Mouse (Mus musculus) telencephalon, adult 2 months (tissue): ENCODE results near the gene Usp24.

ENCODE experiments used
- DNase-seq: peaks from one replicate; pipeline ENCODE4 v3.0.0-alpha.2; 2011; ENCODE audit warnings: low read depth, low spot score

The Usp24 gene

GRCm38 (mm10) chr4:106490620-106491019 lies 174.6 kb downstream of the Usp24 start:
- DNase-seq = no peak
